Mouse (Mus musculus): ENCODE results near the gene Ntrk2.

- TF ChIP-seq CTCF (IDR thresholded peaks at IDR 0.05; ENCODE audit: insufficient read depth, low read length), result no peak
- no peak for TF ChIP-seq POLR2A (IDR thresholded peaks at IDR 0.05; ENCODE audit: borderline replicate concordance, extremely low read depth, low read depth, low read length)
Observed at GRCm38 (mm10) chr13:59182630-59183029, 376.3 kb downstream of the Ntrk2 start.

All from lung, adult 2 months (tissue).